Mouse (Mus musculus): ENCODE measurements around the gene Prpf4b. TPM values are rescaled to one million over a fixed set of nuclear protein-coding genes. Genes with fewer than 3 reads are reported as not detected.
"Not testable (repeated sequence)": the region's sequence is repeated elsewhere in the genome, so short reads cannot be mapped to it uniquely, and the experiment has no call there.

Gene Prpf4b
- polyA plus RNA-seq, 1 experiment from 2014 or later: 54.2 TPM

- Histone ChIP-seq H3K4me2 (replicated peaks; ENCODE audit: low read depth, low read length) (no peak overlapping the region), H3K27me3 (ENCODE audit: insufficient read depth, low read length) (no peaks in the 10 kb centered on the region), H3K27ac (ENCODE audit: low read length) (no peak overlapping the region), H3K4me1 (ENCODE audit: insufficient read depth, low read length) (no peaks in the 10 kb centered on the region), H3K9me3 (ENCODE audit: low read length) (no peaks in the 10 kb centered on the region), H3K36me3 (ENCODE audit: insufficient read depth, low read length) (no peaks in the 10 kb centered on the region), H3K4me3 (ENCODE audit: low read length) (no peak overlapping the region), H3K9ac (replicated peaks; ENCODE audit: low read length) (no peak overlapping the region)
- 0 out of 2 replicates have a peak, but pooled peaks have one; percentile 39 for ATAC-seq (ENCODE audit: low FRiP score, low TSS enrichment)
- 40% methylated on average over 7 of the region's 7 CpGs for WGBS
Observed at GRCm38 (mm10) chr13:34864420-34865169, 10.5 kb upstream of the Prpf4b start.

DNA sequence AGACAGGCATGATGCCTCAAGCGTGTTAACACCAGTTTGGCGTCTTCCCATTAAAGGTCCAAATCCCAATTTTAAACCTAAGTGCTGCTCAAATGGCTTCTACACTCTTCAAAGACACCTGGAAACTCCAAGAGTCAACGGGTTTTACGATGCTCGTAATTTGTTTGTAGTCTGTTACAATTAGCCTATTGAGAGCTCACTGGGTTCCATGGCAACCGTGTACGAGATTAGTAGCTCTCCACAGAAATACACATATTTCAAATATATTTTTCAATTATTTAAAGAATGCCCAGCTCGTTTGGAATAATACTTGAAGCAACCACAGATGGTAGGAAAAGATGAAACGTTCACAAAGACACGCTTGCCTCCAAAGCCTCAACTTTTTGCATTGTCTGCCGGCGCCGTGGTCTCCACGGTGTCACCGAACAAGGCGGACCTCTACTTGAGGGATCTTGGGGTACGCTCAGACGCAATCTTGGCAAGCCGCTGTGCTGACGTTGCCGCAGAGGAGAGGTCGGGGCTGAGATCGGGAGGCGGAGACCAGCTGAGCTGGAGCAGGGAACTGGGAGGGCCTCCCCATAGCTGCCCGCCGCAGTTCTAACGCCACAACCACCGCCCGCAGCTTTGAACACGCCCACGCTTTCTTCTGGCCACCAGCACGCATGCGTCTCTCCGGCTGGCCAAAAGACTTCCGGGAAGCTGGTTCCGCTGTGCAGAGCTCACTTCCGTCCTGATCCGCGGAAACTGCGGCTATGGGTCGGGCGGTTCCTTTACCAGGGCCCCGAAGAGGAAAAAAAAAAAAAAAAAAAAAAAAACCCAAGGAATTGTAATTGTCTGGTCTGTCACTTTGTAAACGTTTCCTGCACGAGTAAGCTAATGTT lies 1.1 kb upstream of the Prpf4b start:
- peaks cover 20% of the 10 kb centered on the region for H3K4me1 ChIP-seq (ENCODE audit: insufficient read depth, low read length)
- H3K27ac ChIP-seq (ENCODE audit: low read length): peak overlapping the region; percentile 99
- H3K4me2 ChIP-seq (replicated peaks; ENCODE audit: low read depth, low read length): peak overlapping the region; percentile 84
- peak overlapping the region; percentile 98 for H3K4me3 ChIP-seq (ENCODE audit: low read length)
- no peaks in the 10 kb centered on the region for H3K36me3 ChIP-seq (ENCODE audit: insufficient read depth, low read length)
- H3K9me3 ChIP-seq (ENCODE audit: low read length): no peaks in the 10 kb centered on the region
- ATAC-seq (ENCODE audit: low FRiP score, low TSS enrichment): peak; percentile 94
- peak overlapping the region; percentile 98 for H3K9ac ChIP-seq (replicated peaks; ENCODE audit: low read length)
- 2% methylated on average over 45 of the region's 45 CpGs for WGBS
- no peaks in the 10 kb centered on the region for H3K27me3 ChIP-seq (ENCODE audit: insufficient read depth, low read length)

- not testable (repeated sequence) for H3K27me3 ChIP-seq (ENCODE audit: insufficient read depth, low read length); H3K9me3 ChIP-seq (ENCODE audit: low read length); H3K36me3 ChIP-seq (ENCODE audit: insufficient read depth, low read length)
- WGBS: 18% methylated on average over 13 of the region's 13 CpGs
- H3K4me2 ChIP-seq (replicated peaks; ENCODE audit: low read depth, low read length): peak overlapping the region; percentile 84
- peak overlapping the region; percentile 98 for H3K4me3 ChIP-seq (ENCODE audit: low read length)
- peaks cover 20% of the 10 kb centered on the region for H3K4me1 ChIP-seq (ENCODE audit: insufficient read depth, low read length)
- H3K9ac ChIP-seq (replicated peaks; ENCODE audit: low read length): peak overlapping the region; percentile 98
- peak overlapping the region; percentile 99 for H3K27ac ChIP-seq (ENCODE audit: low read length)
- peak; percentile 4; the same call in 1 of the 2 replicates for ATAC-seq (ENCODE audit: low FRiP score, low TSS enrichment)
Observed at GRCm38 (mm10) chr13:34874736-34875135, 366 bp upstream of the Prpf4b start.

DNA sequence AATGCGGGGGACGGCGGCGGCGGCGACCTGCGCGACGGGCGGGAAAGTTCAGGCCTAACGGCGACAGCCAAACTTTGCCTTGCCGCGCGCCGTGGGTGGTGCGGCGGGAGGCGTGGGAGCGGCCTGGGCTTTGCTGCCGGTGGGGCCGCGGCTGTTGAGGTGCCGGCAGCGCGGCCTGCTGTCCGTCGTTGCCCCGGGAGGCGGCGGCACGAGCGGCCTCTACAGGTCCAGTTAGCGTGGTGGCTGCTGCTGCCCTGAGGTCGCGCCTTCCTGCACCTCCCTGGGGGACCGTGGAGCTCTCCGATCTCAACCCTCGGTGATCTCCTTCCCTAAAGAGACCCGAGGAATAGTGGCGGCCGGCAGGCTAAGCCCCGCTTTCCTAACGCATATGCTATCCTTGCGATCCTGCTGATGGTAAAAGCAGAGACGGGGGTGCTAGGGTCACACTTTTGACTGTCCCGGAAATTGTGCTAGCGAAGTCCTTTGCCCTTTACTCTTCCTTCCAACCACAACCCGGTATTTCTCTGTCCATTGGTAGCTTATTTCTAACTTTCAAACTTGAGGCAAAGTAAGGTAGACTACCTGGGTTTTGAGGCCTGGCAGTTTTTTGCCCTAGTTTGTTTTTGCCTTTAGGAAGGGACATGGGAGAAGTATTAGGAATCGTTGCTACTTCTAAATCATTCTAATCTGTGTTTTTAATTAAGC lies 791 bp downstream of the Prpf4b start:
- Histone ChIP-seq H3K4me2 (replicated peaks; ENCODE audit: low read depth, low read length) (peak overlapping the region; percentile 84), H3K9ac (replicated peaks; ENCODE audit: low read length) (peak overlapping the region; percentile 98), H3K9me3 (ENCODE audit: low read length) (no peaks in the 10 kb centered on the region), H3K36me3 (ENCODE audit: insufficient read depth, low read length) (no peaks in the 10 kb centered on the region), H3K4me3 (ENCODE audit: low read length) (peak overlapping the region; percentile 98), H3K27me3 (ENCODE audit: insufficient read depth, low read length) (no peaks in the 10 kb centered on the region), H3K27ac (ENCODE audit: low read length) (peak overlapping the region; percentile 99), H3K4me1 (ENCODE audit: insufficient read depth, low read length) (peaks cover 20% of the 10 kb centered on the region)
- peak; percentile 55 for ATAC-seq (ENCODE audit: low FRiP score, low TSS enrichment)
- under 1% methylated on average over 36 of the region's 50 CpGs for WGBS

DNA sequence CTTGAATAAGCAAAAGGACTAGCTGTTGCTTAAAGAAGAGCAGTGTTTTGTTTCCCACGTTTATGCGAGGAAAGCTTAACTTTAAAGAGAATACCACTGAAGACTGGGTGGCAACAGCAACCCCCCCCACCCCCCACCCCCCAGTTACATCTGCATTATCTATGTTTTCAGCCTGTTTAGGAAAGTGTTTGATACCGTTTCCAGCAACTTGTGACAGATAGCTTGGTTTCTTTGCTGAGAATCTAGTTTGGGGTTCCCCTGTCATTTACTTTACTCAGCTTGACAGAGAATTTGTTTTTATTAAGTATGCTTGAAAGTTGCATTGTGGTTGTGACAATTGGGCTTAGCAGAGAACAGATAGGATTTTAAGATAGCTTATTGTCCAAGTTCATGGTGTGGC lies 1.4 kb downstream of the Prpf4b start:
- H3K4me2 ChIP-seq (replicated peaks; ENCODE audit: low read depth, low read length): peak overlapping the region; percentile 84
- H3K4me3 ChIP-seq (ENCODE audit: low read length): peak overlapping the region; percentile 98
- H3K9me3 ChIP-seq (ENCODE audit: low read length): no peaks in the 10 kb centered on the region
- peaks cover 20% of the 10 kb centered on the region for H3K4me1 ChIP-seq (ENCODE audit: insufficient read depth, low read length)
- 0 out of 2 replicates have a peak, but pooled peaks cover 4% of the 10 kb centered on the region for H3K36me3 ChIP-seq (ENCODE audit: insufficient read depth, low read length)
- no peaks in the 10 kb centered on the region for H3K27me3 ChIP-seq (ENCODE audit: insufficient read depth, low read length)
- peak overlapping the region; percentile 99; the same call in 1 of the 2 replicates for H3K27ac ChIP-seq (ENCODE audit: low read length)
- 4% methylated on average over 3 of the region's 3 CpGs for WGBS
- ATAC-seq (ENCODE audit: low FRiP score, low TSS enrichment): no peak
- H3K9ac ChIP-seq (replicated peaks; ENCODE audit: low read length): peak overlapping the region; percentile 98

DNA sequence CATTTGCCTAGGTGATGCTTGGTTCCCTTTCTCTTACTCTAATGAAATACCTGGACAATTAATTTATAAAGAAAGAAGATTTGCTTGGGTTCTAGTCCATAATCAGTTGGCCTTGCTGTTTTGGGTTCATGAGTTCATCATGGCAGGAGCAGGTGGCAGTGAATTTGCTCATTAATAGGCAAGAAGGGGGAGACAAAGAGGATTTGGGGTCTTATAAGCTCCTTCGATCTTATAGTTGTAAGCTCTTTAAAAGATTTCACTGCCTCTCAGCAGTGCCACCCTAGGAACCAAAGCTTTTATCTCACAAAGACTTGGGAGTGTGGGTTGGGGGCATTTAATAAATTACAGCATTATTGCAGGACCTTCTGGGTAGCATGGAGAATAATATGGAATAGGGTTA lies 17.8 kb downstream of the Prpf4b start:
- Histone ChIP-seq H3K4me1 (ENCODE audit: insufficient read depth, low read length) (no peaks in the 10 kb centered on the region), H3K9ac (replicated peaks; ENCODE audit: low read length) (no peak overlapping the region), H3K4me2 (replicated peaks; ENCODE audit: low read depth, low read length) (no peak overlapping the region), H3K36me3 (ENCODE audit: insufficient read depth, low read length) (peaks cover 72% of the 10 kb centered on the region), H3K27me3 (ENCODE audit: insufficient read depth, low read length) (no peaks in the 10 kb centered on the region), H3K27ac (ENCODE audit: low read length) (no peak overlapping the region), H3K4me3 (ENCODE audit: low read length) (no peak overlapping the region), H3K9me3 (ENCODE audit: low read length) (no peaks in the 10 kb centered on the region)
- WGBS: 93% methylated on average over 1 of the region's 1 CpGs
- no peak for ATAC-seq (ENCODE audit: low FRiP score, low TSS enrichment)

DNA sequence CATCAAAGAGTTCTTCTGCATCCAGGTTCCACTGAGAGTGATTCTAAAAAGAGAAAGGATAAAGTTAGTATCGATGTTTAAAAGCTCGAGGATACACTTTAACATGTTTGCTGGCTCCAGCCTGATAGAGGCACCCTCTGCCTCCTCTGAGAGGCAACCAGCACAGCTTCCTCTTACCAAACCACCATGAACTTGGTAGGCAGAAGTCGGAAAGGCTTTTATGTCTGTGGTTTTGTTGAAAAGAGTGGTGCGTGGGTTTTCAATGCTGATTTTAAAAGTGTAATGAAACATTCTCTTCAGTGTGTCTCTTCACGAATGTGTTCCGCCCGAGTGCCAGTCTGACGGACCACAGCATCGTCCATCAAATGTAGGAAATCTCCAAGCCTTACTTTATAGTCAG lies 39.5 kb downstream of the Prpf4b start:
- WGBS: 70% methylated on average over 9 of the region's 9 CpGs
- ATAC-seq (ENCODE audit: low FRiP score, low TSS enrichment): no peak
- Histone ChIP-seq H3K9ac (replicated peaks; ENCODE audit: low read length) (no peak overlapping the region), H3K4me3 (ENCODE audit: low read length) (no peak overlapping the region), H3K27me3 (ENCODE audit: insufficient read depth, low read length) (no peaks in the 10 kb centered on the region), H3K4me2 (replicated peaks; ENCODE audit: low read depth, low read length) (no peak overlapping the region), H3K9me3 (ENCODE audit: low read length) (no peaks in the 10 kb centered on the region), H3K36me3 (ENCODE audit: insufficient read depth, low read length) (no peaks in the 10 kb centered on the region), H3K27ac (ENCODE audit: low read length) (no peak overlapping the region), H3K4me1 (ENCODE audit: insufficient read depth, low read length) (peaks cover 15% of the 10 kb centered on the region)

- peak overlapping the region; percentile 5; the same call in 1 of the 2 replicates for H3K27ac ChIP-seq (ENCODE audit: low read length)
- peak overlapping the region; percentile 36 for H3K4me3 ChIP-seq (ENCODE audit: low read length)
- peak overlapping the region; percentile 45; the same call in 1 of the 2 replicates for H3K9ac ChIP-seq (replicated peaks; ENCODE audit: low read length)
- peak; percentile 90 for ATAC-seq (ENCODE audit: low FRiP score, low TSS enrichment)
- peaks cover 15% of the 10 kb centered on the region for H3K4me1 ChIP-seq (ENCODE audit: insufficient read depth, low read length)
- peak overlapping the region; percentile 58 for H3K4me2 ChIP-seq (replicated peaks; ENCODE audit: low read depth, low read length)
- WGBS: 15% methylated on average over 36 of the region's 37 CpGs
- no peaks in the 10 kb centered on the region for H3K36me3 ChIP-seq (ENCODE audit: insufficient read depth, low read length)
- no peaks in the 10 kb centered on the region for H3K9me3 ChIP-seq (ENCODE audit: low read length)
- H3K27me3 ChIP-seq (ENCODE audit: insufficient read depth, low read length): no peaks in the 10 kb centered on the region
Observed at GRCm38 (mm10) chr13:34916520-34917167, 41.5 kb downstream of the Prpf4b start.

GRCm38 (mm10) chr13:34924210-34924609 lies 49.1 kb downstream of the Prpf4b start, which contains the start of the genes Fam217a and 4933417A18Rik:
TSS of gene Fam217a (minus strand) at chr13:34924310.
TSS of gene 4933417A18Rik (plus strand) at chr13:34924409.
- Histone ChIP-seq H3K27ac (ENCODE audit: low read length) (no peak within 1 kb of the TSS), H3K36me3 (ENCODE audit: insufficient read depth, low read length) (no peaks in the 10 kb centered on the region), H3K9me3 (ENCODE audit: low read length) (no peaks in the 10 kb centered on the region), H3K27me3 (ENCODE audit: insufficient read depth, low read length) (no peaks in the 10 kb centered on the region), H3K4me1 (ENCODE audit: insufficient read depth, low read length) (no peaks in the 10 kb centered on the region), H3K4me3 (ENCODE audit: low read length) (no peak within 1 kb of the TSS), H3K4me2 (replicated peaks; ENCODE audit: low read depth, low read length) (no peak within 1 kb of the TSS), H3K9ac (replicated peaks; ENCODE audit: low read length) (no peak within 1 kb of the TSS)
- 80% methylated on average over 4 of the region's 4 CpGs for WGBS
- no peak for ATAC-seq (ENCODE audit: low FRiP score, low TSS enrichment)

Data from kidney, embryonic 16.5 days (tissue).